Mouse (Mus musculus) megakaryocyte, embryonic 14.5 days (primary cell): ENCODE data around the gene 1700016C15Rik.

Source experiments
- FLI1 ChIP-seq: IDR thresholded peaks from 2 replicates; pipeline ENCODE4 v1.6.1; 2012; ENCODE audit warnings: low read length, inconsistent platforms, mixed read lengths
- GATA1 ChIP-seq: IDR thresholded peaks from 3 replicates; pipeline ENCODE4 v1.6.1; 2012; ENCODE audit warnings: mixed read lengths, low read length, inconsistent platforms, borderline replicate concordance

DNA sequence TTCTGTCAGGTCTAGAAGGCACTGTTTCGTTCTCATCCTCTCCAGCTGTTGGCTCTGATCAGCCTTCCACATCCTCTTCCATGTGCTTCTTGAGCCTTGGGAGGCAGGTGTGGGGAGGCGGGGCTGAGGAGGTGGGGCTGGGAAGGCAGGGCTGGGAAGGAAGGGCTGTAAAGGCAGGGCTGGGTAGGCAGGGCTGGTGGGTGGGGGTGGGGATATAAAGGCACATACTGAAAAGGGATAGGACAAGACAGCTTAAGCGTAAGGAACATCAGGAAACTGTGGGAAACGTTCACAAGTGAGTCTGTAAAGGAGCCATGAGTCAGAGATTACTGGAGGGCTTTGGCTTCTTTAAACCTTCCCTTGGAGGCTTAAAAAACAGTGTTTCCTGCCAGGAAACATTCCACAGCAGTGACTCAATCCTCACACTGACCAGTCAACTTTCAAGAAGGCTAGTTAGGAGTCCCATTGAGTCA, 21.0 kb upstream of the 1700016C15Rik start:
- TF ChIP-seq FLI1 (no peak), GATA1 (no peak)
